Mouse (Mus musculus) liver, postnatal 0 days (tissue): ENCODE results near the gene Prss16. TPM values are rescaled to one million over a fixed set of nuclear protein-coding genes. Genes with fewer than 3 reads are reported as not detected.
A peak's percentile ranks its signal among the peaks of the same experiment; 100 is the strongest.
"Not testable (repeated sequence)": the region's sequence is repeated elsewhere in the genome, so short reads cannot be mapped to it uniquely, and the experiment has no call there.

Source experiments
- ATAC-seq: fragments of 200-750 bp; cut with Nextera tagmentation; 2 replicates; pipeline ENCODE4 v1.8.0; 2017; ENCODE audit warnings: mild to moderate bottlenecking, moderate library complexity
- DNase-seq: peaks from one replicate; pipeline ENCODE4 v3.0.0-alpha.2; 2016
- H3K27ac ChIP-seq: fragments of 300-500 bp; sonication (generic); 2 replicates; pipeline ENCODE4 v1.5.1; 2014; ENCODE audit warnings: antibody characterized with exemption, moderate library complexity, mild to moderate bottlenecking, low read depth
- H3K27me3 ChIP-seq: fragments of 300-500 bp; sonication (generic); 2 replicates; pipeline ENCODE4 v1.6.1; 2014; ENCODE audit warnings: low read length, control low read depth, mixed read lengths; ENCODE audit not compliant: insufficient read depth
- H3K36me3 ChIP-seq: fragments of 300-500 bp; sonication (generic); replicated peaks from 2 replicates; pipeline ENCODE4 v1.6.1; 2014; ENCODE audit warnings: mild to moderate bottlenecking, control low read depth, low read length, moderate library complexity, mixed read lengths; ENCODE audit not compliant: insufficient read depth
- H3K4me1 ChIP-seq: fragments of 300-500 bp; sonication (generic); 2 replicates; pipeline ENCODE4 v1.6.1; 2014; ENCODE audit warnings: antibody characterized with exemption, mild to moderate bottlenecking, control low read depth; ENCODE audit not compliant: insufficient read depth
- H3K4me2 ChIP-seq: fragments of 300-500 bp; sonication (generic); 2 replicates; pipeline ENCODE4 v1.6.1; 2014; ENCODE audit warnings: low read depth, mild to moderate bottlenecking, low read length, moderate library complexity, mixed read lengths
- H3K4me3 ChIP-seq: fragments of 300-500 bp; sonication (generic); 2 replicates; pipeline ENCODE4 v1.5.1; 2014; ENCODE audit warnings: low read depth, low read length
- H3K9ac ChIP-seq: fragments of 300-500 bp; sonication (generic); replicated peaks from 2 replicates; pipeline ENCODE4 v1.6.1; 2014; ENCODE audit warnings: mild to moderate bottlenecking, moderate library complexity
- H3K9me3 ChIP-seq: fragments of 300-500 bp; sonication (generic); 2 replicates; pipeline ENCODE4 v1.6.1; 2016; ENCODE audit warnings: mild to moderate bottlenecking, control low read depth, low read length, mixed read lengths
- CTCF ChIP-seq: sonication (generic); IDR thresholded peaks from 2 replicates; pipeline ENCODE4 v1.5.1; 2016; ENCODE audit warnings: antibody characterized with exemption, low read depth
- EP300 ChIP-seq: IDR thresholded peaks from 2 replicates; pipeline ENCODE4 v1.6.1; 2016; ENCODE audit warnings: antibody characterized with exemption, low read depth, mild to moderate bottlenecking
- WGBS: fragments of 180-500 bp; shearing (Covaris S2); extraction: QIAGEN DNeasy Blood & Tissue Kit; methylation state at CpG from one replicate; pipeline ENCODE4 v1.1.7; 2014; ENCODE audit not compliant: insufficient replicate concordance; 5-methylcytosine and 5-hydroxymethylcytosine counted together
- polyA plus RNA-seq: library from polyadenylated mRNA; unstranded; fragments of >200 nt; fragmentation: Nextera tagmentation; extraction: Ambion mirVana; gene quantifications from 2 replicates; pipeline ENCODE4 v1.2.1, GENCODE M21; 2015

Prss16 gene
- polyA plus RNA-seq, 1 experiment from 2014 or later = 0.92 TPM

GRCm38 (mm10) chr13:22045311-22045710 is 35.8 kb upstream of the Prss16 start:
- Histone ChIP-seq H3K4me3 (no peak overlapping the region; the same call in 1 of the 2 replicates), H3K4me2 (peak overlapping the region; percentile 72; the same call in 1 of the 2 replicates), H3K4me1 (peaks cover 12% of the 10 kb centered on the region), H3K9me3 (no peaks in the 10 kb centered on the region), H3K27me3 (no peaks in the 10 kb centered on the region), H3K27ac (0 out of 2 replicates have a peak overlapping the region, but pooled peaks have one; percentile 12), H3K36me3 (no peaks in the 10 kb centered on the region), H3K9ac (peak overlapping the region; percentile 35)
- 32% methylated on average over 2 of the region's 2 CpGs for WGBS
- ATAC-seq (no peak), DNase-seq (peak; percentile 13)
- TF ChIP-seq EP300 = no peak
- TF ChIP-seq CTCF = no peak

- no peaks in the 10 kb centered on the region for H3K9me3 ChIP-seq
- no peak for DNase-seq
- H3K4me2 ChIP-seq = peak overlapping the region; percentile 72
- peak overlapping the region; percentile 71; the same call in 1 of the 2 replicates for H3K9ac ChIP-seq
- TF ChIP-seq CTCF (no peak), EP300 (no peak)
- H3K4me1 ChIP-seq = peaks cover 11% of the 10 kb centered on the region
- no peak for ATAC-seq
- no peaks in the 10 kb centered on the region for H3K27me3 ChIP-seq
- no peaks in the 10 kb centered on the region for H3K36me3 ChIP-seq
- 91% methylated on average over 6 of the region's 6 CpGs for WGBS
- H3K27ac ChIP-seq = no peak overlapping the region; the same call in 1 of the 2 replicates
- H3K4me3 ChIP-seq = peak overlapping the region; percentile 54
These were observed 35.1 kb upstream of the Prss16 start for GRCm38 (mm10) chr13:22044432-22045155.

- peak overlapping the region; percentile 93 for H3K27ac ChIP-seq
- H3K4me1 ChIP-seq = peaks cover 11% of the 10 kb centered on the region
- peak; percentile 5; the same call in 1 of the 2 replicates for ATAC-seq
- H3K9ac ChIP-seq = peak overlapping the region; percentile 71
- no peak for DNase-seq
- no peaks in the 10 kb centered on the region for H3K36me3 ChIP-seq
- TF ChIP-seq CTCF (peak; percentile 79), EP300 (no peak)
- no peaks in the 10 kb centered on the region for H3K27me3 ChIP-seq
- H3K4me2 ChIP-seq = peak overlapping the region; percentile 72
- H3K4me3 ChIP-seq = peak overlapping the region; percentile 54
- WGBS = 2% methylated on average over 9 of the region's 14 CpGs
- H3K9me3 ChIP-seq = no peaks in the 10 kb centered on the region
These were observed 34.2 kb upstream of the Prss16 start for GRCm38 (mm10) chr13:22043503-22044431.

- H3K9me3 ChIP-seq, H3K27me3 ChIP-seq, H3K36me3 ChIP-seq: not testable (repeated sequence)
- Histone ChIP-seq H3K9ac (peak within 1 kb of the TSS; percentile 74), H3K27ac (peak within 1 kb of the TSS; percentile 96), H3K4me3 (peak within 1 kb of the TSS; percentile 54), H3K4me2 (peak within 1 kb of the TSS; percentile 80), H3K4me1 (peaks cover 11% of the 10 kb centered on the region)
- ATAC-seq = peak; percentile 85
- peak; percentile 87 for DNase-seq
- WGBS = under 1% methylated on average over 43 of the region's 80 CpGs
- TF ChIP-seq EP300 = peak; percentile 86; the same call in 1 of the 2 replicates
These were observed 33.3 kb upstream of the Prss16 start, which contains the start of the genes Hist1h2ag and Hist1h2bj for GRCm38 (mm10) chr13:22042568-22043502. Hist1h2ag (minus strand) TSS chr13:22042944. Hist1h2bj (plus strand) TSS chr13:22043214.

- no peaks in the 10 kb centered on the region for H3K27me3 ChIP-seq
- H3K9me3 ChIP-seq = no peaks in the 10 kb centered on the region
- TF ChIP-seq CTCF = no peak
- TF ChIP-seq EP300 = no peak
- H3K9ac ChIP-seq = peak overlapping the region; percentile 74
- peaks cover 11% of the 10 kb centered on the region for H3K4me1 ChIP-seq
- ATAC-seq (no peak), DNase-seq (no peak)
- 4% methylated on average over 13 of the region's 13 CpGs for WGBS
- H3K36me3 ChIP-seq = no peaks in the 10 kb centered on the region
- H3K27ac ChIP-seq = peak overlapping the region; percentile 96
- peak overlapping the region; percentile 54 for H3K4me3 ChIP-seq
- H3K4me2 ChIP-seq = peak overlapping the region; percentile 80
These were observed 32.4 kb upstream of the Prss16 start for GRCm38 (mm10) chr13:22041651-22042567.
